Mouse (Mus musculus) megakaryocyte-erythroid progenitor cell, adult 5-6 weeks (primary cell): ENCODE data around the gene Xylb. TPM values are rescaled to one million over a fixed set of nuclear protein-coding genes. Genes with fewer than 3 reads are reported as not detected.

Experiments
- ATAC-seq: replicated peaks from 2 replicates; pipeline ENCODE4 v1.8.0; 2016; ENCODE audit warnings: mild to moderate bottlenecking, inconsistent platforms; ENCODE audit not compliant: severe bottlenecking, poor library complexity, low FRiP score, low TSS enrichment
- total RNA-seq, 2 experiments: library from RNA; stranded (forward) in 1 of 2; stranded (reverse) in 1 of 2; fragments of 200-1000, 215-1000 nt in 1 of 2; fragments of >200 nt in 1 of 2; fragmentation: Nextera tagmentation in 1 of 2; gene quantifications; 2 replicates each; pipeline ENCODE4 v1.2.3; 2014 to 2017

The Xylb gene
- total RNA-seq, 2 experiments from 2014 or later, result 4.3 to 5.4 TPM

GRCm38 (mm10) chr9:119382603-119383002, 25.4 kb downstream of the Xylb start:
- no peak for ATAC-seq

- ATAC-seq, result peak; percentile 50
Observed at GRCm38 (mm10) chr9:119388956-119389355, 31.8 kb downstream of the Xylb start.

- no peak for ATAC-seq
Observed at GRCm38 (mm10) chr9:119390214-119390613, 33.0 kb downstream of the Xylb start.

DNA sequence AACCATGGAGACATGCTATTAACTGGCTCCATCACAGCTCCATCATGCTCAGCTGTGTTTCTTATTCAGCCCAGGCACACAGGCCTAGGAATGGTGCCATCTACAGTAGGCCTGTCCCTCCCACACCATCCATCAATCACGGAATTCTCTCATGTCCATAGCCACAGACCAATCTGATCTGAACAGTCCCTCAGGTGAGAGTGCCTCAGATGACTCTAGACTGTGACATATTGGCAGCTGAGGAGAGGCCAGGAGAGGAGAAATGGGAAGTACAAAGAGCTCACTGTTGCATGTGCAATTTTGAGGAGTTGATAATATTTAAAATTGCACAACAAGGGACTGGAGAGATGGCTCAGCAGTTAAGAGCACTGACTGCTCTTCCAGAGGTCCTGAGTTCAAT, 37.6 kb downstream of the Xylb start:
- no peak for ATAC-seq

GRCm38 (mm10) chr9:119401351-119401750, 44.2 kb downstream of the Xylb start:
- ATAC-seq, result peak; percentile 46

- peak; percentile 92 for ATAC-seq
Observed at GRCm38 (mm10) chr9:119401801-119402214, 44.6 kb downstream of the Xylb start, which contains the start of gene Acvr2b. Gene Acvr2b, plus strand, starts transcription at chr9:119402118.

DNA sequence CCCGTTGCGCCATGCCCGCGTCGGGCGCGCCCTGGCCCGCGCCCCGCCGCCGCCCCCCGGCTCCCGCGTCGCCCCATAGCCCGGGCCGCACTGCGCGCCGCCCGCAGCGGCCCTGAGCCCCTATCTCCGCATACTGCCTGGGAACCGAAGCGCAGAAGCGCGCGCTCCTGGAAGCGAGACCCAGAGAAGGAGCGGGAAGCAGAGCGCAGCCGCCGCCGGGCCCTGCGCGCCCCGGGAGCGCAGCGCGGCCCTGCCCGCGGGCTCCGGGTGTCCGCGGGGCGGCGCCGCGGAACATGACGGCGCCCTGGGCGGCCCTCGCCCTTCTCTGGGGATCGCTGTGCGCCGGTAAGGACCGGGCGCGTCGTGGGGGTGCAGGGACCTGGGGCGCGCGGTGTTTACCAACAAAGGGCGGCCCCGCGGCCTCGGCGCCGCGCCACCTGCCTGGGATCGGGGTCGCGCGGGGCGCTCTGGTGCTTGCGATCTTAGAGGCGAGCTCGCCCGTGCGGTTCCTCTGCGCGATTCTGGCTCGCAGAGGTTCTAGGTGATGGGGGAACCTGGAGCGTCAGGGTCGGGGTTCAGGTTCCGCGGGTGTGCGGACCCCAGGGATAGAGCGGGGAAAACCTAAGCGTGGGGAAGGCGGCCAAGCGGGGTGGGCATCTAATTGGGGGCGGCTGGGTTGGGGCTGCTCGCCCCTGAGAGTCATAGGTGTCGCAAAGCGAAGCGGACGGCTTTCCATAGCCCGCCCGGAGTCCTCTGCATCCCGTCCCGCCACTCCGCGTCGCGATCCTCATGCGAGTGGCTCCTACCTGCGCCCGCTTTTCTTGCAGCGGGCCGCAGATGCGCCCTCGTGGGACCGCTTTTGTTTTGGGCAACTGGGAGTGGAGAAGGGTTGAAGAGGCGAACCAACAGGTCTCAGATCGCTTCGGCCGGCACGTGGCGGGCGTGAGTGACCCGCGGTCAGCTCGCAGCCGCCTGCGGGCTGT, 45.4 kb downstream of the Xylb start:
- ATAC-seq, result no peak

DNA sequence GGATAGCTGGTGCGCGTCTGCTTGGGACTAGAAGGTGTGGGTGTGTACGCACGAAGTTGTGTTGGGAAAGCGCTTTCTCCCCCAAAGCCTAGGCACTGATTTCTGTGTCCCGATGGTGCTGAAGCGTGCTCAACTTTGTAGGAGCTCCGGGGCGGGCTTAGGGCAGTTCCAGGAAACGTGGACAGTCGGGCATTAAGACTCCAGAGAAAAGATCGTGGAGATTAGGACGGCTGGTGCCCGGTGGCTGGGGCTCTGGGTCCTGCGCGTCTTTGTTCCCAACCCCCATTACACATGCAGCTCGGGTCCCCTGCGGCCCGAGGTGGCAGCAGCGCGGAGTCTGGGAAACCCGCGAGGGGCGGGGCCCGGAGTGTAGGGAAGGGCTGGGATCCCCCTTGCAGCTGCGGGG, 46.1 kb downstream of the Xylb start:
- no peak for ATAC-seq

DNA sequence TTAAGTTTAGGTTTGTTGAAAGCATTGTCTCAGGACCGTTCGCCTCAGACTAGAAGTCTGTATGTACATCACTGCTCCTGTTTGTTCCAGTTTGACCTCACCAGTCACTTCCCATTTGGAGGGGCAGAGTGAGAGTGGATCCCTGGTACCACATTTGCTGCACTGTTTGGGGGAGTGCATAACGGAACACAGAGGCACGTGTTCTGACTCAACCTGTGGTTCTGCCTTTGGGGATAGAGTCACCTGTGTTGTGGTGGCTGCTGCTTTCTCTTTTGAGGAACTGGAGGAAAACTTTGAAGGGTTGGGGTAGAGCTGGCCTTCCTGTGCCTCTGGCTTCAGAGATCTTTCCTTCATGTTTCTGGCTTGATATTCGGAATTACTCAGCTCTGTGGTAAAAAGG, 46.9 kb downstream of the Xylb start:
- ATAC-seq, result no peak

- no peak for ATAC-seq
Observed at GRCm38 (mm10) chr9:119407884-119408283, 50.7 kb downstream of the Xylb start.

GRCm38 (mm10) chr9:119408898-119409664, 51.9 kb downstream of the Xylb start:
- no peak for ATAC-seq

DNA sequence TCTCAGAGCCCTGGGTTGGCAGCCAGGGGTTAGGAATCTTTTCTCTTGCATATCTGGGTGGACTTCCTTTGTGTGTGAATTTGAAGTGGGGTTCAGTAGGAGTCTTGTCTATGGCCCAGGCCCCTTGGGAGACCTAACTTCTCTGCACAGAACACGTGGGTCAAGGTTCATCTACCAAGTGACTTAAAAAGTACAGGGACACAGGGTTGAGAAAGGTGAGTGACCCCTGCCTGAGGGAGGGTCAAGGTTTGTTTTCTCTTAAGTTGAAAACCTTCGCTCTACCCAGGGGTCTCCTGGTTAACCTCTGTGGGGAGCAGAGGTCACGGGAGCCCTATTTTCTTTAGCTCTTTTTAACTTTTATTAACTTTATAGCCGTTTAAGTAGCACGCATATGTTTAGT, 52.7 kb downstream of the Xylb start:
- no peak for ATAC-seq

- no peak for ATAC-seq
Observed at GRCm38 (mm10) chr9:119418025-119418424, 60.8 kb downstream of the Xylb start.

DNA sequence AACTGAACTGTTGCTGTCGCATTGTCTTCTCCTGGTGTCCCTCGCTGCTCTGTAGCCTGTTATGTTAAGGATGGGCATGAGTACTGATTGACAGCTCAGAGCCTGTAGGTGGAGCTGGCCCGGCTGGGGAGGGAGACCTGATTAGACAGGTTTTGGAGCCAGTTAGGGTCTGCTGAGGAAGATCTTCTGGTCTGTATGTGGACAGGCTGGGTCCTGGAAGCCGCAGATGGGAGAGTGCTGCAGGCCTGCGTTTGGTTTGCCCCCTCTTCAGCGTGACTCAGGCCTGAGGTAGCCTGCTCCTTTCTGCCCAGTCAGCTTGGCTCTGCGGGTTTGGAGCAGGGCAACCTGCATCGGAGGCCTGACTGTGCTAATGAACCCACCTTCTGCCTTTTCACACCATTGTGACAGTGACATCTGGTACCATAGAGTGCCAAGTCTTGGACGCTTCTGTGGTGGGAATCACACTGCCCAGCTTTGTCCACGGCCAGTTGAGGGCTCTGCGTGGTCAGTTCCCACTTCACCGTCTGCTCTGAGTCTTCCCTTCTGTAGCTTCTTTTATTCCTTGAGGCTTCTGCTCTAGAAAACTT, 62.8 kb downstream of the Xylb start:
- ATAC-seq, result no peak

DNA sequence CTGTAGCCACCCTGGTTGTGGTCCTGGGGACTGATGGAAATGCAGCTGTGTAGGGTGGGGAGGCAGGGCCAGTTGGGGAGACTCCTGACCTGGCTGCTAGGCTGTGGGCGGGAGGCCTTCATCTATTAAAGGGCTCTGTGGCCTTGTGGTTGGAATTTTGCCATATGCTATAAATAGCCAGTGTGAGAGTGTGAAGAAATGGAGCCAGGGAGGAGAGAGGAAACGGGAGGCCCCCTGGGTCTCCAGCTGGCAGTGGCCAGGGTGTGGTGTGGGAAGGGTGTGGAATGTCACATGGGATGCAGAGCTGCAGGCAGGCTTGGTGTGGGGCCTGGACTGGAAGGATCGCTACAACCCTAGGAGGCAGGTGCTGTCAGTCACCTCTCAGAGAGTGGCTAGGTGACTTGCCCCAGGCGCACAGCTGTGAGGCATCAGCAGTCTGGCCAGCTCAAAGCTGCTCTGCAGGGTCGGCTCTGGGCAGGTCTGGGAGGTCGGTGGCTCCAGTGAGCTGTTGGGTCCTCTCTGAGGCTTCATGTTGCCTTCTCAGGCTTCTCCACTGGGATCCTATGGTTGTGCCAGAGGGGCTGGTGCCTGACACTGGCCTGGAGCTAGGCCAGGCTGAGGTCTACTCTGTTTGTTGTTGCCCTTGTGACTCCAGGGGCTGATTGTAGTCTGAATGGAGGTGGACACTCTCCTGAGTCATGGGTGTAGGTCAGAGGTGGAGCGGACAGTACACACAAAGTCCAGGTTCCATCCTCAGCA, 68.2 kb downstream of the Xylb start:
- ATAC-seq, result 0 out of 2 replicates have a peak, but pooled peaks have one; percentile 23

DNA sequence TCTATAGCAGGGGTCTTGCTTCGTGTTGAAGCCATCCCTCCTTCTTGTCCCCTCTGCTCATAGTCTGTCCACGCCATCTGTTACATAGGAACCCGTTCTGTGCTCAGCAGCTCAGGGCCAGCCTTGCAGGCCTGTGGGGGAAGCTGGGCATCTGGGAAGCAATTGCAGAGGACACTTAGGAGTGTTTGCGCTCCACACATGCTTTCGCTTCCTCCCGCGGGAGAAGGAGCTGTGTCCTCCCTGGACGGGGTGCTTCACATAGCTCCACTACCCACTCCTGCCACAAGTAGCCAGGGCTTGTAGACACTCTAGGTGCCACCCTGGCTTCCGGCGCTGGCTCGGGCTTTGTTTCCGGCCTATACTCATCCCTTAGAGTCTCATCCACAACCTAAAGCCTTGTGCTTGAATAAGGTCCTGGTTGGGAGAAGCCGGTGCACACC, 68.8 kb downstream of the Xylb start:
- ATAC-seq, result no peak

DNA sequence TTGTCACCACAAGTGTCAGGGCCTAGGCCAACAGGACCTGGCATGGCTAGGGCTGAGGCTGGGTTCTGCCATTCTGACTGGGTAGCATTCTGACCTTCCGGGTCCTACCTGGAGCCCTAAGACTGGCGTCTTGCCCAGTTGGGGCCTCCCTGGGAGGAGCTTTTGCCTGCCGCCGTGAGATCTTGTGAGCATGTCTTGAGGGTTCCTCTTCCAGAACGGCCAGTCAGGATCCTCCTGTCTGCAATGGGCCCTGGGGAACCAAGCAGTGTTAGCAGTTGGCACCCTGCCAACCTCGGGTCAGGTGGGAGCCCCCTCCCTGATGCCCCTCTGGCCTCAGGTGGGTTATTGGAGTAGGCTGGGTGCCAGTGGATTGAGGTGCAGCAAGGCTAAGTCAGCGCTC, 69.3 kb downstream of the Xylb start:
- ATAC-seq, result no peak

DNA sequence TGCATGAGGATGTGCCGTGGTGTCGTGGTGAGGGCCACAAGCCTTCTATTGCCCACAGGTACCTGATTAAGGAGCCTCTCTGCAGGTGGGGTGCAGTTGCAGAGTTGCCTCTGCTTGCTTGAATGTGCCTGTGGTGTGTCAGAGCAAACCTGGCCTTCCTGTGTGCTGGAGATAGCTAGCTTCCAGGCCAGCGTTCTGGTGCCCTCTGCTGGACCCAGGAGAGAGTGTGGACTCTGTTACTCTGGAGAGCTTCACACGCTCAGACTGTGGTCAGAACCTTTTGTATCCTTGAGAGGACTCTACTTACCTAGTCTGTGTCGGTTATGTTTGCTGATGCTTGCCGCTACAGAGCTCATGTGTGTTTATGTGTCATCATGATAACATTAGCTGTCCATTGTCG, 73.1 kb downstream of the Xylb start:
- peak; percentile 84 for ATAC-seq

- ATAC-seq, result no peak
Observed at GRCm38 (mm10) chr9:119435855-119436254, 78.7 kb downstream of the Xylb start.
